Mouse (Mus musculus) brain, embryonic 14.5 days (tissue): ENCODE data around the gene Fxr2.
A peak's percentile ranks its signal among the peaks of the same experiment; 100 is the strongest.

ENCODE experiments used
- CTCF ChIP-seq: fragments of 200-500 bp; IDR thresholded peaks from 2 replicates; pipeline ENCODE4 v1.5.1; 2012; ENCODE audit warnings: inconsistent platforms, mild to moderate bottlenecking, moderate library complexity, borderline replicate concordance; ENCODE audit not compliant: insufficient read depth, insufficient read length; ENCODE audit errors: extremely low read depth
- POLR2A ChIP-seq: fragments of 200-500 bp; IDR thresholded peaks from 2 replicates; pipeline ENCODE4 v1.6.1; 2012; ENCODE audit warnings: mild to moderate bottlenecking, inconsistent platforms, borderline replicate concordance; ENCODE audit not compliant: poor library complexity, insufficient read depth, insufficient read length, severe bottlenecking; ENCODE audit errors: extremely low read depth

- TF ChIP-seq CTCF (no peak), POLR2A (peak; percentile 72)
These were observed 48.8 kb downstream of the Fxr2 start, which contains the start of gene Senp3 for GRCm38 (mm10) chr11:69681314-69682208.
